9 mouse cellular contexts compared by ENCODE assay signal in genomic region chr16:18210701-18211416, GRCm38 (mm10). TPM values are rescaled to one million over a fixed set of nuclear protein-coding genes. Genes with fewer than 3 reads are reported as not detected.
DNase-seq lines count a peak whose midpoint lies in the region; ATAC-seq lines count a peak whose summit lies in the region.
"Had no signal": no experiment of that assay in that cellular context is flagged by ENCODE, and none has a peak within 500 bp of the region (broad histone marks: within the 10 kb centered on the region; RNA-seq: fewer than 3 reads in every experiment).

No protein-coding gene starts in this region.

- H3K4me1 ChIP-seq in hindbrain, embryonic 10.5 days (replicated peaks) = peaks cover 30% of the 10 kb centered on the region
- H3K4me1 ChIP-seq in hindbrain, embryonic 16.5 days (ENCODE audit: control insufficient read depth, insufficient read depth, low read depth, low read length) = peaks cover 36% of the 10 kb centered on the region

- DNase-seq in hindbrain, embryonic 10.5 days (ENCODE audit: low spot score) = peak; percentile 66
- DNase-seq in MEL-GATA-1-ER (ENCODE audit: extremely low read depth, low read depth) = peak; percentile 52
- peak; percentile 87 for DNase-seq in cerebellum, adult 9-10 months
- peak; percentile 61 to 83 for DNase-seq in heart, postnatal 14 days
- peak; percentile 67 to 76 for DNase-seq in layer of hippocampus, postnatal 14 days (ENCODE audit: low spot score in 2 of 2)
- DNase-seq in lung, postnatal 14 days = peak; percentile 78
- peak; percentile 58 for DNase-seq in splenic B cell, adult 2 months (ENCODE audit: low read depth, low spot score)

- H3K4me2 ChIP-seq in hindbrain, embryonic 16.5 days (ENCODE audit: low read length) = no peak overlapping the region

- ATAC-seq in hindbrain, embryonic 16.5 days = no peak

- no peak overlapping the region for H3K4me3 ChIP-seq in hindbrain, embryonic 10.5 days
- no peak overlapping the region for H3K4me3 ChIP-seq in hindbrain, embryonic 16.5 days (ENCODE audit: low read length)

- peaks cover 13% of the 10 kb centered on the region for H3K27me3 ChIP-seq in hindbrain, embryonic 10.5 days (ENCODE audit: insufficient read depth, poor library complexity, severe bottlenecking)
- H3K27me3 ChIP-seq in hindbrain, embryonic 16.5 days (replicated peaks; ENCODE audit: control insufficient read depth, insufficient read depth, low read length) = no peaks in the 10 kb centered on the region
- no peaks in the 10 kb centered on the region for H3K27me3 ChIP-seq in splenic B cell, adult 2 months (ENCODE audit: control insufficient read depth, insufficient read depth, low read length, poor library complexity, severe bottlenecking)

- no peaks in the 10 kb centered on the region for H3K36me3 ChIP-seq in hindbrain, embryonic 10.5 days
- no peaks in the 10 kb centered on the region for H3K36me3 ChIP-seq in hindbrain, embryonic 16.5 days (ENCODE audit: control insufficient read depth, insufficient read depth, low read length)
- no peaks in the 10 kb centered on the region for H3K36me3 ChIP-seq in splenic B cell, adult 2 months (ENCODE audit: control insufficient read depth, insufficient read depth, low read length, poor library complexity, severe bottlenecking)

- 31% methylated on average over 8 of the region's 8 CpGs for WGBS in hindbrain, embryonic 10.5 days
- WGBS in hindbrain, embryonic 16.5 days = 23% methylated on average over 8 of the region's 8 CpGs

- intact Hi-C loops in heart, postnatal 14 days (cut with DNase I) = loop anchor here (2.0 kb wide), 1 partner anchor 158 kb away; the partner anchor contains the start of gene Dgcr6

- H3K9ac ChIP-seq in hindbrain, embryonic 16.5 days (ENCODE audit: low read depth, low read length) = no peak overlapping the region

- H3K9me3 ChIP-seq in hindbrain, embryonic 10.5 days = no peaks in the 10 kb centered on the region
- H3K9me3 ChIP-seq in hindbrain, embryonic 16.5 days (ENCODE audit: control insufficient read depth, low read length) = no peaks in the 10 kb centered on the region

- no peak overlapping the region; the same call in 1 of the 2 replicates for H3K27ac ChIP-seq in hindbrain, embryonic 10.5 days
- no peak overlapping the region for H3K27ac ChIP-seq in hindbrain, embryonic 16.5 days (ENCODE audit: low read depth, low read length)
- H3K27ac ChIP-seq: macrophage had no signal

RNA-seq across cellular contexts. Expression of gene Ccdc188, which starts 6.8 kb away (rescaled TPM):
- 0.12 TPM in 1 of 2 replicates, not detected in the other for polyA plus RNA-seq in hindbrain, embryonic 10.5 days (2016; fragmentation: Nextera tagmentation; extraction: Ambion mirVana)
- 0.11 TPM in 1 of 2 replicates, not detected in the other for polyA plus RNA-seq in hindbrain, embryonic 16.5 days (2015; fragmentation: Nextera tagmentation; extraction: Ambion mirVana)
- not detected for total RNA-seq in heart, postnatal 14 days (2021)
- not detected for total RNA-seq in layer of hippocampus, postnatal 14 days (2021)
- polyA plus RNA-seq: macrophage had no signal

RNA-seq across cellular contexts. Expression of gene Zdhhc8, which starts 24.1 kb away (rescaled TPM):
- polyA plus RNA-seq in hindbrain, embryonic 10.5 days (2016; fragmentation: Nextera tagmentation; extraction: Ambion mirVana) = 13.0 and 13.7 TPM in 2 replicates
- polyA plus RNA-seq in hindbrain, embryonic 16.5 days (2015; fragmentation: Nextera tagmentation; extraction: Ambion mirVana) = 8.0 and 14.6 TPM in 2 replicates
- 10 to 100 TPM; 26.4 to 29.6 TPM for total RNA-seq in heart, postnatal 14 days (2021)
- total RNA-seq in layer of hippocampus, postnatal 14 days (2021) = 10 to 100 TPM; 84.1 to 84.6 TPM

RNA-seq across cellular contexts. Expression of gene Trmt2a, which starts 37.6 kb away (rescaled TPM):
- 130 and 133 TPM in 2 replicates for polyA plus RNA-seq in hindbrain, embryonic 10.5 days (2016; fragmentation: Nextera tagmentation; extraction: Ambion mirVana)
- 100 and 105 TPM in 2 replicates for polyA plus RNA-seq in hindbrain, embryonic 16.5 days (2015; fragmentation: Nextera tagmentation; extraction: Ambion mirVana)
- 10 to 100 TPM; 21.8 to 24.9 TPM for total RNA-seq in heart, postnatal 14 days (2021)
- 10 to 100 TPM; 44.6 to 61.7 TPM for total RNA-seq in layer of hippocampus, postnatal 14 days (2021)

RNA-seq across cellular contexts. Expression of gene Ranbp1, which starts 37.7 kb away (rescaled TPM):
- polyA plus RNA-seq in hindbrain, embryonic 10.5 days (2016; fragmentation: Nextera tagmentation; extraction: Ambion mirVana) = 1,091 and 1,220 TPM in 2 replicates
- polyA plus RNA-seq in hindbrain, embryonic 16.5 days (2015; fragmentation: Nextera tagmentation; extraction: Ambion mirVana) = 362 and 365 TPM in 2 replicates
- 10 to 100 TPM; 43.6 to 52.4 TPM for total RNA-seq in heart, postnatal 14 days (2021)
- 100 to 1,000 TPM in 1 of 2 experiments, 10 to 100 TPM in 1; 98.3 to 104 TPM for total RNA-seq in layer of hippocampus, postnatal 14 days (2021)

RNA-seq across cellular contexts. Expression of gene Gm49776, which starts 47.3 kb away (rescaled TPM):
- polyA plus RNA-seq in hindbrain, embryonic 10.5 days (2016; fragmentation: Nextera tagmentation; extraction: Ambion mirVana) = 0.72 TPM in 1 of 2 replicates, not detected in the other
- polyA plus RNA-seq in hindbrain, embryonic 16.5 days (2015; fragmentation: Nextera tagmentation; extraction: Ambion mirVana) = 1.3 TPM in 1 of 2 replicates, not detected in the other
- not detected for total RNA-seq in heart, postnatal 14 days (2021)
- not detected for total RNA-seq in layer of hippocampus, postnatal 14 days (2021)
- polyA plus RNA-seq: macrophage had no signal
